Mouse (Mus musculus): Measurements from ENCODE around the gene Mapk11. TPM values are rescaled to one million over a fixed set of nuclear protein-coding genes. Genes with fewer than 3 reads are reported as not detected.

The Mapk11 gene
- 43.2 and 47.6 TPM in 2 replicates for polyA plus RNA-seq (2014; fragmentation: Nextera tagmentation; extraction: Ambion mirVana)

DNA sequence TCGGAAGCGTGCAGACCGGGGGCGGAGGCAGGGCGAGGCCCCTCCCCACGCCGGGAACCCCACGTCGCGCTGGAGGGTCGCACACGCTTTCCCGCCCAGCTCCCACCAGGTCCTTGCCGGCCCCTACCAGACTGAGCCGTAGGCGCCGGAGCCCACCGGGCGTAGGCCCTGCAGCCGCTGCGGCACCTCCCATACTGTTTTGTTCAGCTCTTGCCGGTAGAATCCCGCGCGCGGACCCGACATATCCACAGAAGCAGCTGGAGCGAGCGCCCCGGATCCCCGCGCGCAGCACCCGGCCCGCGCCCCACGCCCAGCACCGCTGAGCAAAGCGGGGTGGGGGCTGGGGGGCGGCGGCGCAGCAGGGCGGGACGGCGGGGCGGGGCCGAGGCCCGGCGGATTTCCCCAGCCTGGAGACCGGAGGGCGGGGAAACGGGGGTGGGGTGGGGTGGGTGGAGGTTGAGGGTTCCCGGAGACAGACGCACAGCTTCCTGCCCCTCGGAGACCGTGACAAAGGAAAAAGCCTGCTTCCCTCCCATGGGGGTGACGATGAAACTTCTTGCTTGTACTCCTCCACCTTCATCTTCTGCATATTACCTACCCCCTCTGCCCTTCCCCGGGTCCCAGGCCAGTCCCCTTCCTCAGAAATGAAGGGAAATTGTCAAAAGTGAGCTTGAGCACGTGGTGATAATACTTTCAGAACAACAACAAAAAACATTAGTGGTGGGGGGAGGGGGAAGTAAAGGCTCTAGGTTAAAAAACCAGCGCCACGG, at the start of gene Mapk11:
Mapk11 (minus strand) TSS at position 358 of the 770 bp plus-strand sequence.
- H3K36me3 ChIP-seq (ENCODE audit: control insufficient read depth, insufficient read depth, low read length) = no peaks in the 10 kb centered on the region

DNA sequence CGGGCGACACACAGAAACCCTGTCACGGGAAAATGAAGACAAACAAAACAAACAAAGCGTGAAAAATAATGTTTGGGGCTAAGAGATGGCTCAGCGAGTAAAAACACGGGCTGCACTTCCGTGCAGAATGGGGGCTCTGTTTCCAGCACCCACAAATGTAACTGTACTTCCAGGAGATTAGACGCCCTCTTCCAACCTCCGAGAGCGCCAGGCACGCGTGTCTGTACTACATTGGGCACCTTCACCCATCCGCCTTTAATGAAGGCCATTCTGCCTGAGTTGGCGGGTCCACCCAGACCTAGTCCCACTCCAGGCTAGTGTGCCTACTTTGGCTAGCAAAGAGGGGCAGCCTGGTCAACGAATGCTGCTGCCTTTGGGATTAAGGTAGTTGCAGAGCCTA, 47.6 kb upstream of the Mapk11 start:
- Histone ChIP-seq H3K36me3 (ENCODE audit: control insufficient read depth, insufficient read depth, low read length) (no peaks in the 10 kb centered on the region), H3K27me3 (ENCODE audit: control insufficient read depth, insufficient read depth, low read length) (no peaks in the 10 kb centered on the region), H3K9ac (ENCODE audit: low read length) (peak overlapping the region; percentile 98), H3K4me1 (replicated peaks; ENCODE audit: control insufficient read depth, insufficient read depth, low read length) (peaks cover 5% of the 10 kb centered on the region; the same call in 1 of the 2 replicates), H3K4me3 (ENCODE audit: low read depth, low read length) (peak overlapping the region; percentile 81), H3K9me3 (ENCODE audit: control insufficient read depth, low read length) (no peaks in the 10 kb centered on the region), H3K4me2 (ENCODE audit: low read depth, low read length, severe bottlenecking) (peak overlapping the region; percentile 75), H3K27ac (ENCODE audit: low read depth, low read length) (peak overlapping the region; percentile 96)
- DNase-seq (ENCODE audit: low spot score) (no peak), ATAC-seq (replicated peaks; ENCODE audit: low FRiP score) (no peak)
- 73% methylated on average over 15 of the region's 15 CpGs for WGBS

More for the DNA sequence above, at the start of gene Mapk11:
- Histone ChIP-seq H3K4me1 (replicated peaks; ENCODE audit: control insufficient read depth, insufficient read depth, low read length) (peaks cover 32% of the 10 kb centered on the region), H3K9me3 (ENCODE audit: control insufficient read depth, low read length) (no peaks in the 10 kb centered on the region), H3K9ac (ENCODE audit: low read length) (peak within 1 kb of the TSS; percentile 93), H3K4me2 (ENCODE audit: low read depth, low read length, severe bottlenecking) (peak within 1 kb of the TSS; percentile 90), H3K4me3 (ENCODE audit: low read depth, low read length) (peak within 1 kb of the TSS; percentile 61), H3K27me3 (ENCODE audit: control insufficient read depth, insufficient read depth, low read length) (no peaks in the 10 kb centered on the region), H3K27ac (ENCODE audit: low read depth, low read length) (peak within 1 kb of the TSS; percentile 84)
- ATAC-seq (replicated peaks; ENCODE audit: low FRiP score) (peak; percentile 63), DNase-seq (ENCODE audit: low spot score) (peak; percentile 85)
- under 1% methylated on average over 55 of the region's 61 CpGs for WGBS

- ATAC-seq (replicated peaks; ENCODE audit: low FRiP score) = peak; percentile 98
- peak within 1 kb of the TSS; percentile 81 for H3K4me3 ChIP-seq (ENCODE audit: low read depth, low read length)
- no peaks in the 10 kb centered on the region for H3K27me3 ChIP-seq (ENCODE audit: control insufficient read depth, insufficient read depth, low read length)
- H3K27ac ChIP-seq (ENCODE audit: low read depth, low read length) = peak within 1 kb of the TSS; percentile 96
- peak; percentile 98 for DNase-seq (ENCODE audit: low spot score)
- H3K36me3 ChIP-seq (ENCODE audit: control insufficient read depth, insufficient read depth, low read length) = no peaks in the 10 kb centered on the region
- peak within 1 kb of the TSS; percentile 98 for H3K9ac ChIP-seq (ENCODE audit: low read length)
- peak within 1 kb of the TSS; percentile 75 for H3K4me2 ChIP-seq (ENCODE audit: low read depth, low read length, severe bottlenecking)
- H3K9me3 ChIP-seq (ENCODE audit: control insufficient read depth, low read length) = no peaks in the 10 kb centered on the region
- H3K4me1 ChIP-seq (replicated peaks; ENCODE audit: control insufficient read depth, insufficient read depth, low read length) = peaks cover 5% of the 10 kb centered on the region; the same call in 1 of the 2 replicates
- WGBS = under 1% methylated on average over 38 of the region's 38 CpGs
Observed at GRCm38 (mm10) chr15:89196313-89196706, 46.9 kb upstream of the Mapk11 start, which contains the start of gene Dennd6b. TSS of gene Dennd6b (minus strand) at chr15:89196496.

GRCm38 (mm10) chr15:89195690-89196312, 46.4 kb upstream of the Mapk11 start:
- peak; percentile 92 for DNase-seq (ENCODE audit: low spot score)

DNA sequence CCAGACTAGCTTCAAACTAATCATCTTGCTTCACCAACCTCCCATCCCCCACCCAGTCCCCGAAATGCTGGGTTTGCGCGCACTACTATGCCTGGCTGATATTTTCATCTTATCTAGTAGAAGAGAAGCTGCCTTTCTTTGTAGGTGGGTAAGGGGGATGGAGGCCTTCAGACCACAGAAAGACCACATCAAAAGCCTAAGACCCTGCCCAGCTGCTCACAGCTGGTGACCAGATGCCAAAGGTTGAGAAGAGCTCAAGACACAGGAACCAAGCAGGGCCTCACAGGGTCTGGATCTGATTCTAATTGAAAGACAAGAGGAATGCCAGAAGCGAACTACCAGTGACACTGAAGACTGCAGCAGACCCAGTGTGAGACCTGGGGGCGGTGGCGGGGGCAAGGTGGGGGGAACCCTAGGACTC, 45.8 kb upstream of the Mapk11 start:
- peak overlapping the region; percentile 75 for H3K4me2 ChIP-seq (ENCODE audit: low read depth, low read length, severe bottlenecking)
- H3K9me3 ChIP-seq (ENCODE audit: control insufficient read depth, low read length) = no peaks in the 10 kb centered on the region
- H3K4me1 ChIP-seq (replicated peaks; ENCODE audit: control insufficient read depth, insufficient read depth, low read length) = peaks cover 5% of the 10 kb centered on the region; the same call in 1 of the 2 replicates
- H3K27me3 ChIP-seq (ENCODE audit: control insufficient read depth, insufficient read depth, low read length) = no peaks in the 10 kb centered on the region
- 30% methylated on average over 6 of the region's 6 CpGs for WGBS
- DNase-seq (ENCODE audit: low spot score) (peak; percentile 59), ATAC-seq (replicated peaks; ENCODE audit: low FRiP score) (no peak)
- H3K36me3 ChIP-seq (ENCODE audit: control insufficient read depth, insufficient read depth, low read length) = no peaks in the 10 kb centered on the region
- H3K4me3 ChIP-seq (ENCODE audit: low read depth, low read length) = peak overlapping the region; percentile 81
- H3K27ac ChIP-seq (ENCODE audit: low read depth, low read length) = peak overlapping the region; percentile 96
- H3K9ac ChIP-seq (ENCODE audit: low read length) = peak overlapping the region; percentile 98

More at GRCm38 (mm10) chr15:89195690-89196312, 46.4 kb upstream of the Mapk11 start:
- H3K4me3 ChIP-seq (ENCODE audit: low read depth, low read length) = peak overlapping the region; percentile 81
- under 1% methylated on average over 24 of the region's 25 CpGs for WGBS
- H3K36me3 ChIP-seq (ENCODE audit: control insufficient read depth, insufficient read depth, low read length) = no peaks in the 10 kb centered on the region
- peak overlapping the region; percentile 98 for H3K9ac ChIP-seq (ENCODE audit: low read length)
- ATAC-seq (replicated peaks; ENCODE audit: low FRiP score) = peak; percentile 94
- peak overlapping the region; percentile 96 for H3K27ac ChIP-seq (ENCODE audit: low read depth, low read length)
- no peaks in the 10 kb centered on the region for H3K9me3 ChIP-seq (ENCODE audit: control insufficient read depth, low read length)
- no peaks in the 10 kb centered on the region for H3K27me3 ChIP-seq (ENCODE audit: control insufficient read depth, insufficient read depth, low read length)
- peaks cover 5% of the 10 kb centered on the region; the same call in 1 of the 2 replicates for H3K4me1 ChIP-seq (replicated peaks; ENCODE audit: control insufficient read depth, insufficient read depth, low read length)
- peak overlapping the region; percentile 75 for H3K4me2 ChIP-seq (ENCODE audit: low read depth, low read length, severe bottlenecking)

- no peak for DNase-seq (ENCODE audit: low spot score)
- H3K36me3 ChIP-seq (ENCODE audit: control insufficient read depth, insufficient read depth, low read length) = no peaks in the 10 kb centered on the region; the same call in 1 of the 2 replicates
- no peaks in the 10 kb centered on the region for H3K9me3 ChIP-seq (ENCODE audit: control insufficient read depth, low read length)
- ATAC-seq (replicated peaks; ENCODE audit: low FRiP score) = no peak
- 81% methylated on average over 5 of the region's 5 CpGs for WGBS
- H3K4me2 ChIP-seq (ENCODE audit: low read depth, low read length, severe bottlenecking) = no peak overlapping the region
- no peak overlapping the region for H3K27ac ChIP-seq (ENCODE audit: low read depth, low read length)
- H3K4me3 ChIP-seq (ENCODE audit: low read depth, low read length) = no peak overlapping the region
- no peak overlapping the region for H3K9ac ChIP-seq (ENCODE audit: low read length)
- H3K27me3 ChIP-seq (ENCODE audit: control insufficient read depth, insufficient read depth, low read length) = no peaks in the 10 kb centered on the region
- peaks cover 14% of the 10 kb centered on the region; the same call in 1 of the 2 replicates for H3K4me1 ChIP-seq (replicated peaks; ENCODE audit: control insufficient read depth, insufficient read depth, low read length)
Observed at GRCm38 (mm10) chr15:89184937-89185227, 35.5 kb upstream of the Mapk11 start.

- DNase-seq (ENCODE audit: low spot score) = no peak
- H3K4me2 ChIP-seq (ENCODE audit: low read depth, low read length, severe bottlenecking) = no peak overlapping the region
- no peak for ATAC-seq (replicated peaks; ENCODE audit: low FRiP score)
- H3K36me3 ChIP-seq (ENCODE audit: control insufficient read depth, insufficient read depth, low read length) = no peaks in the 10 kb centered on the region; the same call in 1 of the 2 replicates
- no peaks in the 10 kb centered on the region for H3K9me3 ChIP-seq (ENCODE audit: control insufficient read depth, low read length)
- no peak overlapping the region for H3K9ac ChIP-seq (ENCODE audit: low read length)
- WGBS = 51% methylated on average over 5 of the region's 5 CpGs
- no peak overlapping the region for H3K27ac ChIP-seq (ENCODE audit: low read depth, low read length)
- H3K4me3 ChIP-seq (ENCODE audit: low read depth, low read length) = no peak overlapping the region
- peaks cover 18% of the 10 kb centered on the region; the same call in 1 of the 2 replicates for H3K4me1 ChIP-seq (replicated peaks; ENCODE audit: control insufficient read depth, insufficient read depth, low read length)
- no peaks in the 10 kb centered on the region for H3K27me3 ChIP-seq (ENCODE audit: control insufficient read depth, insufficient read depth, low read length)
Observed at GRCm38 (mm10) chr15:89184141-89184936, 34.9 kb upstream of the Mapk11 start.

GRCm38 (mm10) chr15:89182842-89183241, 33.4 kb upstream of the Mapk11 start:
- H3K9me3 ChIP-seq (ENCODE audit: control insufficient read depth, low read length) = no peaks in the 10 kb centered on the region
- no peak overlapping the region for H3K4me3 ChIP-seq (ENCODE audit: low read depth, low read length)
- WGBS = 88% methylated on average over 5 of the region's 5 CpGs
- DNase-seq (ENCODE audit: low spot score) (no peak), ATAC-seq (replicated peaks; ENCODE audit: low FRiP score) (no peak)
- H3K4me2 ChIP-seq (ENCODE audit: low read depth, low read length, severe bottlenecking) = no peak overlapping the region
- peaks cover 31% of the 10 kb centered on the region for H3K4me1 ChIP-seq (replicated peaks; ENCODE audit: control insufficient read depth, insufficient read depth, low read length)
- no peak overlapping the region for H3K9ac ChIP-seq (ENCODE audit: low read length)
- no peak overlapping the region; the same call in 1 of the 2 replicates for H3K27ac ChIP-seq (ENCODE audit: low read depth, low read length)
- no peaks in the 10 kb centered on the region; the same call in 1 of the 2 replicates for H3K36me3 ChIP-seq (ENCODE audit: control insufficient read depth, insufficient read depth, low read length)
- H3K27me3 ChIP-seq (ENCODE audit: control insufficient read depth, insufficient read depth, low read length) = no peaks in the 10 kb centered on the region

Data from forebrain, embryonic 11.5 days (tissue).